Mouse (Mus musculus): ENCODE measurements around the gene Kcnt1.

GRCm38 (mm10) chr2:25924934-25925333 is 61.4 kb downstream of the Kcnt1 start:
- no peak for TF ChIP-seq POLR2A (IDR thresholded peaks at IDR 0.05; ENCODE audit: borderline replicate concordance, low read depth, low read length)
- TF ChIP-seq CTCF (IDR thresholded peaks at IDR 0.05; ENCODE audit: low read depth, low read length), result no peak
